ENCODE assay signal across 8 mouse cellular contexts in genomic region chr1:92640393-92640792, GRCm38 (mm10). TPM values are rescaled to one million over a fixed set of nuclear protein-coding genes. Genes with fewer than 3 reads are reported as not detected.
DNase-seq lines count a peak whose midpoint lies in the region; ATAC-seq lines count a peak whose summit lies in the region.
"Had no signal": no experiment of that assay in that cellular context is flagged by ENCODE, and none has a peak within 500 bp of the region (broad histone marks: within the 10 kb centered on the region; RNA-seq: fewer than 3 reads in every experiment).

No protein-coding gene starts in this region.

- peak overlapping the region; percentile 65 for H3K4me2 ChIP-seq in forebrain, embryonic 14.5 days (ENCODE audit: low read length)
- peak overlapping the region; percentile 82 for H3K4me2 ChIP-seq in liver, embryonic 15.5 days

- no peaks in the 10 kb centered on the region for H3K9me3 ChIP-seq in forebrain, embryonic 14.5 days (replicated peaks; ENCODE audit: control insufficient read depth, low read length)
- no peaks in the 10 kb centered on the region for H3K9me3 ChIP-seq in liver, embryonic 15.5 days (replicated peaks)

- 90% methylated on average over 6 of the region's 6 CpGs for WGBS in forebrain, embryonic 14.5 days
- WGBS in liver, embryonic 15.5 days (ENCODE audit: insufficient replicate concordance) = 33% methylated on average over 6 of the region's 6 CpGs

- no peak for ATAC-seq in forebrain, embryonic 14.5 days
- ATAC-seq in liver, embryonic 15.5 days (ENCODE audit: insufficient read depth) = no peak

- H3K27ac ChIP-seq in forebrain, embryonic 14.5 days (ENCODE audit: low read depth, low read length) = no peak overlapping the region
- no peak overlapping the region for H3K27ac ChIP-seq in liver, embryonic 15.5 days (replicated peaks)

- DNase-seq in testis, postnatal 10 days (ENCODE audit: low spot score) = peak; percentile 36
- no peak for DNase-seq in testis, postnatal 14 days (ENCODE audit: low spot score)
- no peak for DNase-seq in forebrain, embryonic 14.5 days (ENCODE audit: low spot score)
- DNase-seq in thymus, postnatal 4 days = peak; percentile 37
- no peak for DNase-seq in adrenal gland, postnatal 14 days
- DNase-seq in cerebellum, adult 11-12 months = no peak
- DNase-seq: cerebellum, postnatal 14 days had no signal

- peak overlapping the region; percentile 80; the same call in 1 of the 2 replicates for H3K4me3 ChIP-seq in forebrain, embryonic 14.5 days (ENCODE audit: low read depth, low read length)
- peak overlapping the region; percentile 85 for H3K4me3 ChIP-seq in liver, embryonic 15.5 days (replicated peaks)

- H3K36me3 ChIP-seq in forebrain, embryonic 14.5 days (ENCODE audit: control insufficient read depth, insufficient read depth, low read length) = peaks cover 40% of the 10 kb centered on the region
- peaks cover 35% of the 10 kb centered on the region for H3K36me3 ChIP-seq in liver, embryonic 15.5 days (replicated peaks)

- peak overlapping the region; percentile 88 for H3K9ac ChIP-seq in forebrain, embryonic 14.5 days (ENCODE audit: low read length)
- H3K9ac ChIP-seq in liver, embryonic 15.5 days = no peak overlapping the region

- no peaks in the 10 kb centered on the region for H3K27me3 ChIP-seq in forebrain, embryonic 14.5 days (replicated peaks; ENCODE audit: control insufficient read depth, insufficient read depth, low read length)
- no peaks in the 10 kb centered on the region for H3K27me3 ChIP-seq in liver, embryonic 15.5 days

- H3K4me1 ChIP-seq in forebrain, embryonic 14.5 days (ENCODE audit: control insufficient read depth, insufficient read depth, low read length) = peaks cover 14% of the 10 kb centered on the region
- peaks cover 26% of the 10 kb centered on the region for H3K4me1 ChIP-seq in liver, embryonic 15.5 days (replicated peaks)

RNA-seq across cellular contexts. Expression of gene Cops9, which starts 1.4 kb away (rescaled TPM):
- polyA plus RNA-seq in forebrain, embryonic 14.5 days (2014; fragmentation: Nextera tagmentation; extraction: Ambion mirVana) = 509 and 677 TPM in 2 replicates
- polyA plus RNA-seq in liver, embryonic 15.5 days (2015; fragmentation: Nextera tagmentation; extraction: Ambion mirVana) = 157 and 173 TPM in 2 replicates
- 264 and 268 TPM in 2 replicates for total RNA-seq in adrenal gland, postnatal 14 days (2021)

RNA-seq across cellular contexts. Expression of gene Otos, which starts 8.2 kb away (rescaled TPM):
- polyA plus RNA-seq in forebrain, embryonic 14.5 days (2014; fragmentation: Nextera tagmentation; extraction: Ambion mirVana) = 0.11 TPM in 1 of 2 replicates, not detected in the other
- polyA plus RNA-seq in liver, embryonic 15.5 days (2015; fragmentation: Nextera tagmentation; extraction: Ambion mirVana) = 0.09 TPM in 1 of 2 replicates, not detected in the other
- total RNA-seq in adrenal gland, postnatal 14 days (2021) = not detected in 2 replicates

RNA-seq across cellular contexts. Expression of gene Olfr12, which starts 22.8 kb away (rescaled TPM):
- not detected in 2 replicates for polyA plus RNA-seq in forebrain, embryonic 14.5 days (2014; fragmentation: Nextera tagmentation; extraction: Ambion mirVana)
- polyA plus RNA-seq in liver, embryonic 15.5 days (2015; fragmentation: Nextera tagmentation; extraction: Ambion mirVana) = not detected in 2 replicates
- total RNA-seq in adrenal gland, postnatal 14 days (2021) = not detected in 2 replicates

RNA-seq across cellular contexts. Expression of gene Olfr1410, which starts 34.8 kb away (rescaled TPM):
- not detected in 2 replicates for polyA plus RNA-seq in forebrain, embryonic 14.5 days (2014; fragmentation: Nextera tagmentation; extraction: Ambion mirVana)
- polyA plus RNA-seq in liver, embryonic 15.5 days (2015; fragmentation: Nextera tagmentation; extraction: Ambion mirVana) = not detected in 2 replicates
- total RNA-seq in adrenal gland, postnatal 14 days (2021) = not detected in 2 replicates

RNA-seq across cellular contexts. Expression of gene Olfr1411, which starts 46.2 kb away (rescaled TPM):
- not detected in 2 replicates for polyA plus RNA-seq in forebrain, embryonic 14.5 days (2014; fragmentation: Nextera tagmentation; extraction: Ambion mirVana)
- not detected in 2 replicates for polyA plus RNA-seq in liver, embryonic 15.5 days (2015; fragmentation: Nextera tagmentation; extraction: Ambion mirVana)
- not detected in 2 replicates for total RNA-seq in adrenal gland, postnatal 14 days (2021)

Comparison
In these comparisons a context has a peak if more than half of its experiments do, and no peak if none do; other contexts are left out.
1. DNase-seq: peak in testis, postnatal 10 days (single experiment) and thymus, postnatal 4 days (single experiment); none in testis, postnatal 14 days (single experiment), forebrain, embryonic 14.5 days (single experiment), adrenal gland, postnatal 14 days (single experiment) and cerebellum, adult 11-12 months (single experiment).